In the genomic region with DNA sequence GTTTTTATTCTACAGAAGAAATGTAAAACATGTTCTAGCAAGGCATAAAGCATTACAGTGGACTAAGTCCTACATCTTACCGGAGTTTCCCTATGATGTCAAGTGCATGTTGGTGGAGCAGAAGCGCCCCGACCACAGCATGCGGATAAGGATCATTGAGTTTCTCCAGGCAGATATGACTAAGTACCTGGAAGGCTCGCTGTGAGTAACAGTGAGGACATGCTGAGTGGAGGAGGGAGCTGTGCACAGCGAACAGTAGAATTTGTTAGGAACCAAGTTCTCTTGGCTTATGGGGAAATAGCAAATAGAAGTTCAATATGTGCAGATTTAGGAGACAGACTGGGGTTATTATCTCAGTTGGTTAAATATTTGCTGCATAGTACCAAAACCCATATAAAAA, we compare ENCODE assay signal across 35 mouse cellular contexts. TPM values are rescaled to one million over a fixed set of nuclear protein-coding genes. Genes with fewer than 3 reads are reported as not detected.
"Had no signal": no experiment of that assay in that cellular context is flagged by ENCODE, and none has a peak within 500 bp of the region (broad histone marks: within the 10 kb centered on the region; RNA-seq: fewer than 3 reads in every experiment).

No protein-coding gene starts in this region.

- DNase-seq: gastrocnemius, postnatal 14 days; gastrocnemius, postnatal 36 days; heart, adult 11 months; heart, adult 2 months; heart, postnatal 4 days; kidney, adult 18-20 months; kidney, adult 8-10 months; kidney, postnatal 10 days; kidney, postnatal 25 days; layer of hippocampus, adult 9-11 months; layer of hippocampus, postnatal 36 days; liver, embryonic 13.5 days; liver, postnatal 0 days had no signal

- H3K4me3 ChIP-seq: heart, adult 2 months; heart, embryonic 13.5 days; heart, embryonic 15.5 days; hindbrain, embryonic 10.5 days; hindbrain, embryonic 12.5 days; intestine, embryonic 15.5 days; limb, embryonic 13.5 days; limb, embryonic 15.5 days; liver, embryonic 13.5 days; liver, embryonic 15.5 days had no signal

- H3K27me3 ChIP-seq: heart, embryonic 13.5 days; heart, embryonic 15.5 days; hindbrain, embryonic 12.5 days; intestine, embryonic 15.5 days; limb, embryonic 13.5 days; limb, embryonic 15.5 days; liver, embryonic 13.5 days; liver, embryonic 15.5 days had no signal

- H3K36me3 ChIP-seq: heart, embryonic 13.5 days; heart, embryonic 15.5 days; hindbrain, embryonic 10.5 days; hindbrain, embryonic 12.5 days; intestine, embryonic 15.5 days; limb, embryonic 13.5 days; limb, embryonic 15.5 days; liver, embryonic 13.5 days; liver, embryonic 15.5 days had no signal

- ATAC-seq: hindbrain, embryonic 16.5 days; inflammation-experienced regulatory T-cells, adult 6 months; intestine, embryonic 15.5 days; intestine, postnatal 0 days; liver, postnatal 0 days had no signal

- H3K27ac ChIP-seq: heart, adult 2 months; heart, embryonic 13.5 days; heart, embryonic 15.5 days; hindbrain, embryonic 10.5 days; hindbrain, embryonic 12.5 days; hindbrain, embryonic 14.5 days; intestine, embryonic 15.5 days; limb, embryonic 13.5 days; limb, embryonic 15.5 days; liver, embryonic 13.5 days; liver, embryonic 15.5 days had no signal

- H3K9me3 ChIP-seq: heart, embryonic 13.5 days; heart, embryonic 15.5 days; hindbrain, embryonic 10.5 days; hindbrain, embryonic 12.5 days; intestine, embryonic 15.5 days; limb, embryonic 13.5 days; limb, embryonic 15.5 days; liver, embryonic 13.5 days; liver, embryonic 15.5 days had no signal

- H3K9ac ChIP-seq: heart, embryonic 13.5 days; heart, embryonic 15.5 days; hindbrain, embryonic 12.5 days; hindbrain, embryonic 14.5 days; intestine, embryonic 15.5 days; limb, embryonic 13.5 days; limb, embryonic 15.5 days; liver, embryonic 13.5 days; liver, embryonic 15.5 days; liver, postnatal 0 days had no signal

- H3K4me1 ChIP-seq: heart, embryonic 13.5 days; heart, embryonic 15.5 days; hindbrain, embryonic 10.5 days; hindbrain, embryonic 12.5 days; intestine, embryonic 15.5 days; limb, embryonic 13.5 days; limb, embryonic 15.5 days; liver, embryonic 13.5 days; liver, embryonic 15.5 days had no signal

- H3K4me2 ChIP-seq: heart, embryonic 11.5 days; heart, embryonic 13.5 days; heart, embryonic 15.5 days; hindbrain, embryonic 12.5 days; hindbrain, embryonic 14.5 days; intestine, embryonic 15.5 days; limb, embryonic 13.5 days; limb, embryonic 15.5 days; liver, embryonic 13.5 days; liver, embryonic 15.5 days had no signal

RNA-seq across cellular contexts. Expression of a gene that starts 15.0 kb away (rescaled TPM):
- total RNA-seq: gastrocnemius, adult 18-20 months; gastrocnemius, adult 8-10 months; gastrocnemius, postnatal 14 days; gastrocnemius, postnatal 36 days; heart, adult 2 months; heart, postnatal 25 days; heart, postnatal 4 days; layer of hippocampus, adult 18-20 months; layer of hippocampus, adult 8-10 months; layer of hippocampus, postnatal 36 days had no signal
- polyA plus RNA-seq: heart, embryonic 11.5 days; heart, embryonic 13.5 days; heart, embryonic 15.5 days; heart, postnatal 0 days; intestine, postnatal 0 days; kidney, embryonic 14.5 days; kidney, embryonic 16.5 days; limb, embryonic 11.5 days; limb, embryonic 13.5 days; liver, embryonic 13.5 days; liver, embryonic 15.5 days had no signal
